Mouse (Mus musculus) testis, postnatal 14 days (tissue): ENCODE measurements around the gene Bmp6.

Experiments used
- DNase-seq: peaks from one replicate; pipeline ENCODE4 v3.0.0; 2021; ENCODE audit warnings: low spot score

The Bmp6 gene

GRCm38 (mm10) chr13:38344713-38345430, at the start of gene Bmp6:
Bmp6 (plus strand) TSS chr13:38345107.
- DNase-seq = peak; percentile 86

GRCm38 (mm10) chr13:38296166-38296565, 48.7 kb upstream of the Bmp6 start:
- DNase-seq = no peak

- DNase-seq = no peak
These were observed 48.3 kb upstream of the Bmp6 start for GRCm38 (mm10) chr13:38296601-38297000.

GRCm38 (mm10) chr13:38311125-38311524, 33.8 kb upstream of the Bmp6 start:
- DNase-seq = no peak

GRCm38 (mm10) chr13:38312357-38313040, 32.4 kb upstream of the Bmp6 start:
- no peak for DNase-seq

GRCm38 (mm10) chr13:38314590-38314989, 30.3 kb upstream of the Bmp6 start:
- DNase-seq = no peak

- no peak for DNase-seq
These were observed 26.5 kb upstream of the Bmp6 start for GRCm38 (mm10) chr13:38318418-38318817.

- no peak for DNase-seq
These were observed 24.6 kb upstream of the Bmp6 start for GRCm38 (mm10) chr13:38320354-38320753.

GRCm38 (mm10) chr13:38324452-38324851, 20.5 kb upstream of the Bmp6 start:
- no peak for DNase-seq

GRCm38 (mm10) chr13:38327377-38327776, 17.5 kb upstream of the Bmp6 start:
- DNase-seq = no peak

- no peak for DNase-seq
These were observed 11.4 kb upstream of the Bmp6 start for GRCm38 (mm10) chr13:38333496-38333895.

- DNase-seq = peak; percentile 19
These were observed 2.3 kb upstream of the Bmp6 start for GRCm38 (mm10) chr13:38342598-38342997.

GRCm38 (mm10) chr13:38343202-38343601, 1.7 kb upstream of the Bmp6 start:
- no peak for DNase-seq

GRCm38 (mm10) chr13:38345431-38345820, 519 bp downstream of the Bmp6 start:
- DNase-seq = peak; percentile 10

GRCm38 (mm10) chr13:38346096-38346915, 1.4 kb downstream of the Bmp6 start:
- no peak for DNase-seq

- DNase-seq = no peak
These were observed 2.3 kb downstream of the Bmp6 start for GRCm38 (mm10) chr13:38347021-38347774.

GRCm38 (mm10) chr13:38347775-38348135, 2.8 kb downstream of the Bmp6 start:
- no peak for DNase-seq

GRCm38 (mm10) chr13:38349046-38349445, 4.1 kb downstream of the Bmp6 start:
- no peak for DNase-seq

GRCm38 (mm10) chr13:38349818-38350217, 4.9 kb downstream of the Bmp6 start:
- DNase-seq = no peak

GRCm38 (mm10) chr13:38351996-38352395, 7.1 kb downstream of the Bmp6 start:
- DNase-seq = no peak

GRCm38 (mm10) chr13:38352986-38353385, 8.1 kb downstream of the Bmp6 start:
- DNase-seq = no peak
